Mouse (Mus musculus) heart, postnatal 0 days (tissue): ENCODE data around the gene Smad9. TPM values are rescaled to one million over a fixed set of nuclear protein-coding genes. Genes with fewer than 3 reads are reported as not detected.

ENCODE experiments used
- ATAC-seq: fragments of 200-750 bp; cut with Nextera tagmentation; 2 replicates; pipeline ENCODE4 v1.8.0; 2017; ENCODE audit warnings: low read depth, moderate number of reproducible peaks, moderate library complexity; ENCODE audit not compliant: insufficient read depth
- DNase-seq: peaks from one replicate; pipeline ENCODE4 v3.0.0-alpha.2; 2016; ENCODE audit warnings: low spot score
- H3K27ac ChIP-seq: fragments of 300-500 bp; sonication (generic); 2 replicates; pipeline ENCODE4 v1.5.1; 2014; ENCODE audit warnings: low read depth, mild to moderate bottlenecking
- H3K27me3 ChIP-seq: fragments of 300-500 bp; sonication (generic); 2 replicates; pipeline ENCODE4 v1.6.1; 2014; ENCODE audit warnings: low read length, mixed read lengths; ENCODE audit not compliant: control insufficient read depth, insufficient read depth
- H3K36me3 ChIP-seq: fragments of 300-500 bp; sonication (generic); replicated peaks from 2 replicates; pipeline ENCODE4 v1.6.1; 2014; ENCODE audit warnings: low read length, mixed read lengths; ENCODE audit not compliant: control insufficient read depth, insufficient read depth
- H3K4me1 ChIP-seq: fragments of 300-500 bp; sonication (generic); 2 replicates; pipeline ENCODE4 v1.6.1; 2014; ENCODE audit warnings: antibody characterized with exemption; ENCODE audit not compliant: control insufficient read depth, insufficient read depth
- H3K4me2 ChIP-seq: fragments of 300-500 bp; sonication (generic); 2 replicates; pipeline ENCODE4 v1.6.1; 2014; ENCODE audit warnings: low read depth, mild to moderate bottlenecking, low read length, moderate library complexity
- H3K4me3 ChIP-seq: fragments of 300-500 bp; sonication (generic); 2 replicates; pipeline ENCODE4 v1.5.1; 2014; ENCODE audit warnings: low read depth, low read length
- H3K9ac ChIP-seq: fragments of 300-500 bp; sonication (generic); replicated peaks from 2 replicates; pipeline ENCODE4 v1.6.1; 2014; ENCODE audit warnings: low read depth, low read length, mixed read lengths
- H3K9me3 ChIP-seq: fragments of 300-500 bp; sonication (generic); replicated peaks from 2 replicates; pipeline ENCODE4 v1.6.1; 2016; ENCODE audit warnings: low read length; ENCODE audit not compliant: control insufficient read depth
- CTCF ChIP-seq: IDR thresholded peaks from 2 replicates; pipeline ENCODE4 v1.5.1; 2016; ENCODE audit warnings: antibody characterized with exemption, control low read depth, low read depth
- EP300 ChIP-seq: IDR thresholded peaks from 2 replicates; pipeline ENCODE4 v1.6.1; 2016; ENCODE audit warnings: antibody characterized with exemption, low read depth
- WGBS: fragments of 180-500 bp; shearing (Covaris S2); extraction: QIAGEN DNeasy Blood & Tissue Kit; methylation state at CpG from one replicate; pipeline ENCODE4 v1.1.7; 2014; 5-methylcytosine and 5-hydroxymethylcytosine counted together
- polyA plus RNA-seq: library from polyadenylated mRNA; unstranded; fragments of >200 nt; fragmentation: Nextera tagmentation; extraction: Ambion mirVana; gene quantifications from 2 replicates; pipeline ENCODE4 v1.2.1, GENCODE M21; 2015
- total RNA-seq: library from RNA; depleted of rRNA; stranded (reverse); fragments of >200 nt; gene quantifications from 2 replicates; pipeline ENCODE4 v1.2.3, GENCODE M21; 2014; ENCODE audit warnings: low replicate concordance

Smad9 gene
- total and polyA plus RNA-seq, 2 experiments from 2014 or later, result 0.27 to 0.69 TPM

GRCm38 (mm10) chr3:54795806-54796205 lies 40.4 kb downstream of the Smad9 start:
- Histone ChIP-seq H3K9me3 (peaks cover 6% of the 10 kb centered on the region; the same call in 1 of the 2 replicates), H3K4me3 (no peak overlapping the region), H3K27ac (no peak overlapping the region), H3K4me2 (no peak overlapping the region), H3K4me1 (no peaks in the 10 kb centered on the region), H3K36me3 (0 out of 2 replicates have a peak, but pooled peaks cover 4% of the 10 kb centered on the region), H3K9ac (no peak overlapping the region), H3K27me3 (no peaks in the 10 kb centered on the region)
- ATAC-seq (no peak), DNase-seq (no peak)
- TF ChIP-seq CTCF, result peak; percentile 31; the same call in 1 of the 2 replicates
- no peak for TF ChIP-seq EP300
- 95% methylated on average over 1 of the region's 1 CpGs for WGBS

- no peak overlapping the region for H3K4me2 ChIP-seq
- TF ChIP-seq CTCF (peak; percentile 81), EP300 (no peak)
- H3K9me3 ChIP-seq, result peaks cover 6% of the 10 kb centered on the region; the same call in 1 of the 2 replicates
- no peaks in the 10 kb centered on the region for H3K27me3 ChIP-seq
- H3K4me3 ChIP-seq, result no peak overlapping the region
- WGBS, result 26% methylated on average over 16 of the region's 16 CpGs
- DNase-seq (peak; percentile 35), ATAC-seq (peak; percentile 79)
- H3K36me3 ChIP-seq, result 0 out of 2 replicates have a peak, but pooled peaks cover 4% of the 10 kb centered on the region
- H3K9ac ChIP-seq, result no peak overlapping the region
- H3K4me1 ChIP-seq, result no peaks in the 10 kb centered on the region
- no peak overlapping the region for H3K27ac ChIP-seq
Observed at GRCm38 (mm10) chr3:54797211-54797610, 41.8 kb downstream of the Smad9 start.

GRCm38 (mm10) chr3:54803713-54804112 lies 48.3 kb downstream of the Smad9 start:
- Histone ChIP-seq H3K4me2 (no peak overlapping the region), H3K27me3 (no peaks in the 10 kb centered on the region)

GRCm38 (mm10) chr3:54807061-54807661 lies 51.8 kb downstream of the Smad9 start:
- no peak for TF ChIP-seq CTCF
- DNase-seq (peak; percentile 17), ATAC-seq (peak; percentile 77)
- peak overlapping the region; percentile 93 for H3K4me2 ChIP-seq
- H3K9ac ChIP-seq, result peak overlapping the region; percentile 91
- peaks cover 16% of the 10 kb centered on the region; the same call in 1 of the 2 replicates for H3K4me1 ChIP-seq
- peak overlapping the region; percentile 96 for H3K27ac ChIP-seq
- under 1% methylated on average over 56 of the region's 56 CpGs for WGBS
- H3K9me3 ChIP-seq, result no peaks in the 10 kb centered on the region
- H3K27me3 ChIP-seq, result no peaks in the 10 kb centered on the region
- peak overlapping the region; percentile 90 for H3K4me3 ChIP-seq
- peaks cover 19% of the 10 kb centered on the region for H3K36me3 ChIP-seq

More at GRCm38 (mm10) chr3:54803713-54804112, 48.3 kb downstream of the Smad9 start:
- Histone ChIP-seq H3K36me3 (peaks cover 19% of the 10 kb centered on the region), H3K9ac (no peak overlapping the region), H3K4me1 (peaks cover 16% of the 10 kb centered on the region; the same call in 1 of the 2 replicates), H3K9me3 (no peaks in the 10 kb centered on the region), H3K27ac (no peak overlapping the region), H3K4me3 (no peak overlapping the region)
- ATAC-seq (no peak), DNase-seq (no peak)
- WGBS, result 86% methylated on average over 8 of the region's 8 CpGs
- no peak for TF ChIP-seq EP300
- TF ChIP-seq CTCF, result no peak

- peak; percentile 96 for DNase-seq
- under 1% methylated on average over 52 of the region's 52 CpGs for WGBS
- Histone ChIP-seq H3K4me3 (peak within 1 kb of the TSS; percentile 90), H3K27me3 (no peaks in the 10 kb centered on the region), H3K27ac (peak within 1 kb of the TSS; percentile 96), H3K36me3 (peaks cover 18% of the 10 kb centered on the region), H3K4me2 (peak within 1 kb of the TSS; percentile 93), H3K9me3 (no peaks in the 10 kb centered on the region), H3K4me1 (peaks cover 16% of the 10 kb centered on the region; the same call in 1 of the 2 replicates), H3K9ac (peak within 1 kb of the TSS; percentile 91)
- TF ChIP-seq EP300, result no peak
- TF ChIP-seq CTCF, result no peak
- peak; percentile 96 for ATAC-seq
Observed at GRCm38 (mm10) chr3:54807666-54808217, 52.4 kb downstream of the Smad9 start, which contains the start of gene Rfxap. Gene Rfxap (minus strand): TSS chr3:54807791.
